Mouse (Mus musculus) retina, postnatal 1 day (tissue): ENCODE measurements around the gene Nhlrc2.

Source experiments
- DNase-seq: peaks from one replicate; pipeline ENCODE4 v3.0.0-alpha.2; 2012

Gene Nhlrc2

GRCm38 (mm10) chr19:56629647-56630046, 81.6 kb downstream of the Nhlrc2 start:
- DNase-seq = no peak

- no peak for DNase-seq
Measured at GRCm38 (mm10) chr19:56631017-56631416, 83.0 kb downstream of the Nhlrc2 start.

GRCm38 (mm10) chr19:56631451-56631901, 83.4 kb downstream of the Nhlrc2 start:
- DNase-seq = no peak

- DNase-seq = no peak
Measured at GRCm38 (mm10) chr19:56637035-56637683, 89.1 kb downstream of the Nhlrc2 start.

GRCm38 (mm10) chr19:56637684-56638049, 89.6 kb downstream of the Nhlrc2 start:
- no peak for DNase-seq

- DNase-seq = no peak
Measured at GRCm38 (mm10) chr19:56647451-56648120, 99.5 kb downstream of the Nhlrc2 start.

GRCm38 (mm10) chr19:56651262-56651661, 103.2 kb downstream of the Nhlrc2 start:
- no peak for DNase-seq

- peak; percentile 83 for DNase-seq
Measured at GRCm38 (mm10) chr19:56652034-56652962, 104.2 kb downstream of the Nhlrc2 start.
